Mouse (Mus musculus) heart, postnatal 0 days (tissue): Measurements from ENCODE around the gene Id1. TPM values are rescaled to one million over a fixed set of nuclear protein-coding genes. Genes with fewer than 3 reads are reported as not detected.

Source experiments
- ATAC-seq: fragments of 200-750 bp; cut with Nextera tagmentation; 2 replicates; pipeline ENCODE4 v1.8.0; 2017; ENCODE audit warnings: low read depth, moderate number of reproducible peaks, moderate library complexity; ENCODE audit not compliant: insufficient read depth
- DNase-seq: peaks from one replicate; pipeline ENCODE4 v3.0.0-alpha.2; 2016; ENCODE audit warnings: low spot score
- H3K27ac ChIP-seq: fragments of 300-500 bp; sonication (generic); 2 replicates; pipeline ENCODE4 v1.5.1; 2014; ENCODE audit warnings: low read depth, mild to moderate bottlenecking
- H3K27me3 ChIP-seq: fragments of 300-500 bp; sonication (generic); 2 replicates; pipeline ENCODE4 v1.6.1; 2014; ENCODE audit warnings: low read length, mixed read lengths; ENCODE audit not compliant: control insufficient read depth, insufficient read depth
- H3K36me3 ChIP-seq: fragments of 300-500 bp; sonication (generic); replicated peaks from 2 replicates; pipeline ENCODE4 v1.6.1; 2014; ENCODE audit warnings: low read length, mixed read lengths; ENCODE audit not compliant: control insufficient read depth, insufficient read depth
- H3K4me1 ChIP-seq: fragments of 300-500 bp; sonication (generic); 2 replicates; pipeline ENCODE4 v1.6.1; 2014; ENCODE audit warnings: antibody characterized with exemption; ENCODE audit not compliant: control insufficient read depth, insufficient read depth
- H3K4me2 ChIP-seq: fragments of 300-500 bp; sonication (generic); 2 replicates; pipeline ENCODE4 v1.6.1; 2014; ENCODE audit warnings: low read depth, mild to moderate bottlenecking, low read length, moderate library complexity
- H3K4me3 ChIP-seq: fragments of 300-500 bp; sonication (generic); 2 replicates; pipeline ENCODE4 v1.5.1; 2014; ENCODE audit warnings: low read depth, low read length
- H3K9ac ChIP-seq: fragments of 300-500 bp; sonication (generic); replicated peaks from 2 replicates; pipeline ENCODE4 v1.6.1; 2014; ENCODE audit warnings: low read depth, low read length, mixed read lengths
- H3K9me3 ChIP-seq: fragments of 300-500 bp; sonication (generic); replicated peaks from 2 replicates; pipeline ENCODE4 v1.6.1; 2016; ENCODE audit warnings: low read length; ENCODE audit not compliant: control insufficient read depth
- CTCF ChIP-seq: IDR thresholded peaks from 2 replicates; pipeline ENCODE4 v1.5.1; 2016; ENCODE audit warnings: antibody characterized with exemption, control low read depth, low read depth
- EP300 ChIP-seq: IDR thresholded peaks from 2 replicates; pipeline ENCODE4 v1.6.1; 2016; ENCODE audit warnings: antibody characterized with exemption, low read depth
- WGBS: fragments of 180-500 bp; shearing (Covaris S2); extraction: QIAGEN DNeasy Blood & Tissue Kit; methylation state at CpG from one replicate; pipeline ENCODE4 v1.1.7; 2014; 5-methylcytosine and 5-hydroxymethylcytosine counted together
- polyA plus RNA-seq: library from polyadenylated mRNA; unstranded; fragments of >200 nt; fragmentation: Nextera tagmentation; extraction: Ambion mirVana; gene quantifications from 2 replicates; pipeline ENCODE4 v1.2.1, GENCODE M21; 2015
- total RNA-seq: library from RNA; depleted of rRNA; stranded (reverse); fragments of >200 nt; gene quantifications from 2 replicates; pipeline ENCODE4 v1.2.3, GENCODE M21; 2014; ENCODE audit warnings: low replicate concordance

Gene Id1
- total and polyA plus RNA-seq, 2 experiments from 2014 or later: 46.7 to 188 TPM

GRCm38 (mm10) chr2:152707627-152708026, 28.4 kb upstream of the Id1 start:
- Histone ChIP-seq H3K36me3 (peaks cover 39% of the 10 kb centered on the region), H3K9me3 (no peaks in the 10 kb centered on the region), H3K27me3 (no peaks in the 10 kb centered on the region), H3K4me3 (peak overlapping the region; percentile 55), H3K4me1 (peaks cover 16% of the 10 kb centered on the region), H3K4me2 (peak overlapping the region; percentile 76), H3K27ac (peak overlapping the region; percentile 92), H3K9ac (peak overlapping the region; percentile 54)
- peak; percentile 95 for DNase-seq
- TF ChIP-seq EP300 (peak; percentile 98), CTCF (0 out of 2 replicates have a peak, but pooled peaks have one; percentile 7)
- ATAC-seq: peak; percentile 98
- 4% methylated on average over 29 of the region's 31 CpGs for WGBS

- no peak overlapping the region for H3K4me2 ChIP-seq
- DNase-seq (no peak), ATAC-seq (no peak)
- TF ChIP-seq EP300 (no peak), CTCF (no peak)
- no peak overlapping the region for H3K27ac ChIP-seq
- peaks cover 16% of the 10 kb centered on the region for H3K4me1 ChIP-seq
- H3K36me3 ChIP-seq: peaks cover 25% of the 10 kb centered on the region
- no peak overlapping the region for H3K4me3 ChIP-seq
- 73% methylated on average over 5 of the region's 5 CpGs for WGBS
- H3K9ac ChIP-seq: no peak overlapping the region
- no peaks in the 10 kb centered on the region for H3K9me3 ChIP-seq
- H3K27me3 ChIP-seq: no peaks in the 10 kb centered on the region
Measured at GRCm38 (mm10) chr2:152709066-152709465, 27.0 kb upstream of the Id1 start.

GRCm38 (mm10) chr2:152716241-152716772, 19.7 kb upstream of the Id1 start:
- no peak overlapping the region for H3K4me3 ChIP-seq
- ATAC-seq (no peak), DNase-seq (no peak)
- no peak overlapping the region for H3K27ac ChIP-seq
- WGBS: 57% methylated on average over 6 of the region's 6 CpGs
- no peaks in the 10 kb centered on the region for H3K27me3 ChIP-seq
- no peak overlapping the region for H3K9ac ChIP-seq
- TF ChIP-seq EP300: no peak
- TF ChIP-seq CTCF: no peak
- H3K36me3 ChIP-seq: no peaks in the 10 kb centered on the region
- no peak overlapping the region for H3K4me2 ChIP-seq
- H3K9me3 ChIP-seq: no peaks in the 10 kb centered on the region
- H3K4me1 ChIP-seq: no peaks in the 10 kb centered on the region

GRCm38 (mm10) chr2:152717652-152718051, 18.4 kb upstream of the Id1 start:
- Histone ChIP-seq H3K4me3 (no peak overlapping the region), H3K36me3 (no peaks in the 10 kb centered on the region), H3K27ac (no peak overlapping the region), H3K27me3 (no peaks in the 10 kb centered on the region), H3K9ac (no peak overlapping the region), H3K4me2 (no peak overlapping the region), H3K9me3 (no peaks in the 10 kb centered on the region), H3K4me1 (no peaks in the 10 kb centered on the region)
- 70% methylated on average over 11 of the region's 11 CpGs for WGBS
- TF ChIP-seq CTCF (no peak), EP300 (no peak)
- DNase-seq: no peak
- no peak for ATAC-seq

- no peak overlapping the region for H3K9ac ChIP-seq
- WGBS: 66% methylated on average over 6 of the region's 6 CpGs
Measured at GRCm38 (mm10) chr2:152718076-152718475, 18.0 kb upstream of the Id1 start.

GRCm38 (mm10) chr2:152723651-152724331, 12.3 kb upstream of the Id1 start:
- H3K27ac ChIP-seq: peak overlapping the region; percentile 67
- 2% methylated on average over 37 of the region's 37 CpGs for WGBS

More at GRCm38 (mm10) chr2:152718076-152718475, 18.0 kb upstream of the Id1 start:
- TF ChIP-seq CTCF (no peak), EP300 (no peak)
- H3K4me1 ChIP-seq: no peaks in the 10 kb centered on the region
- no peak overlapping the region for H3K4me3 ChIP-seq
- H3K9me3 ChIP-seq: no peaks in the 10 kb centered on the region
- DNase-seq (no peak), ATAC-seq (no peak)
- no peak overlapping the region for H3K27ac ChIP-seq
- no peaks in the 10 kb centered on the region for H3K27me3 ChIP-seq
- no peak overlapping the region for H3K4me2 ChIP-seq
- no peaks in the 10 kb centered on the region for H3K36me3 ChIP-seq

More at GRCm38 (mm10) chr2:152723651-152724331, 12.3 kb upstream of the Id1 start:
- Histone ChIP-seq H3K27me3 (no peaks in the 10 kb centered on the region), H3K9ac (peak overlapping the region; percentile 52; the same call in 1 of the 2 replicates), H3K36me3 (no peaks in the 10 kb centered on the region), H3K4me3 (peak overlapping the region; percentile 28), H3K4me1 (peaks cover 7% of the 10 kb centered on the region; the same call in 1 of the 2 replicates), H3K4me2 (peak overlapping the region; percentile 51), H3K9me3 (no peaks in the 10 kb centered on the region)
- DNase-seq: no peak
- peak; percentile 67 for ATAC-seq
- TF ChIP-seq EP300 (peak; percentile 49; the same call in 1 of the 2 replicates), CTCF (no peak)
